Mouse (Mus musculus): Measurements from ENCODE around the gene Serpinb13. TPM values are rescaled to one million over a fixed set of nuclear protein-coding genes. Genes with fewer than 3 reads are reported as not detected.
"Not testable (repeated sequence)": the region's sequence is repeated elsewhere in the genome, so short reads cannot be mapped to it uniquely, and the experiment has no call there.

Gene Serpinb13
- polyA plus RNA-seq, 1 experiment from 2014 or later: not detected

DNA sequence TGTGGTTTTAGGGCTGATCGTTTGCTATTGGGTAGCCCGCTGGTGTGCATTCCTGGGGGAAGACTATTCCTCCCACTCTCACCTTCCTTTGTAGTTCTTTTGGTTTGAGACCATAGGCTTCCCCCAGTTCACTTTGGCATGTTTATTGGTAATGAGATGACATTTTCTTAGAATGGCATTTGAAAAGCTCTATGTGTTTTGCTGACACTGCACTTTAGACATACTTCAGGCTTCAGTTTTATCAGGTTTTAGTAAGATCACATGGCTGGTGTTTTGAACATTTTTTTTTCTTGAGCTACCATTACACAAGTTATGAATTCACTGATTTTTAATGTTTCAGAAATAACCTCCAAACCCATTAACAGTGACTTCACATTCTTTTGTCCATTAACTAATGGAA, 21.0 kb downstream of the Serpinb13 start:
- no peak overlapping the region for H3K9ac ChIP-seq (ENCODE audit: low read depth, low read length)
- no peak for ATAC-seq
- H3K4me3 ChIP-seq (ENCODE audit: low read length): no peak overlapping the region
- H3K9me3 ChIP-seq (ENCODE audit: control insufficient read depth, low read length): no peaks in the 10 kb centered on the region
- 83% methylated on average over 2 of the region's 2 CpGs for WGBS
- H3K27ac ChIP-seq (ENCODE audit: low read length): no peak overlapping the region
- H3K36me3 ChIP-seq (ENCODE audit: control insufficient read depth, insufficient read depth, low read length): no peaks in the 10 kb centered on the region
- no peak overlapping the region for H3K4me2 ChIP-seq (ENCODE audit: low read depth, low read length)
- H3K4me1 ChIP-seq (ENCODE audit: control insufficient read depth, insufficient read depth, low read length): no peaks in the 10 kb centered on the region
- H3K27me3 ChIP-seq (replicated peaks; ENCODE audit: control insufficient read depth, insufficient read depth, low read length): no peaks in the 10 kb centered on the region

DNA sequence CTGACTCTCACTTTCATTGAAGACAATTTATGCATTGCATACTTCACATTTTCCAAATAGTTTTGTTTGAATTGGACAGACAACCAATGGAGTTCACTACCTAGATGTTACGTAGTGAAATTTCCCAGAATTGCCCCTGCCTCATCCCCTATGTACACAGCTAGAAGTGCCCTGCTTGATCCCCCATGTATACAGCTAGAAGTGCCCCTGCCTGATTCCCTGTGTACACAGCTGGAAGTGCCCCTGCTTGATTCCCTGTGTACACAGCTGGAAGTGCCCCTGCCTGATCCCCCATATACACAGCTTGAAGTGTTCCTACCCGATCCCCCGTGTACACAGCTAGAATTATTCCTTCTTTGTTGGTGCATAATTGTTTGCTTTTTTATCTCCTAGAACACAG, 25.5 kb downstream of the Serpinb13 start:
- no peaks in the 10 kb centered on the region for H3K36me3 ChIP-seq (ENCODE audit: control insufficient read depth, insufficient read depth, low read length)
- H3K9me3 ChIP-seq (ENCODE audit: control insufficient read depth, low read length): no peaks in the 10 kb centered on the region
- no peaks in the 10 kb centered on the region for H3K27me3 ChIP-seq (replicated peaks; ENCODE audit: control insufficient read depth, insufficient read depth, low read length)
- WGBS: 59% methylated on average over 3 of the region's 3 CpGs
- no peak overlapping the region for H3K27ac ChIP-seq (ENCODE audit: low read length)
- ATAC-seq: no peak
- no peak overlapping the region for H3K4me2 ChIP-seq (ENCODE audit: low read depth, low read length)
- H3K4me1 ChIP-seq (ENCODE audit: control insufficient read depth, insufficient read depth, low read length): no peaks in the 10 kb centered on the region
- no peak overlapping the region for H3K4me3 ChIP-seq (ENCODE audit: low read length)
- H3K9ac ChIP-seq (ENCODE audit: low read depth, low read length): no peak overlapping the region

DNA sequence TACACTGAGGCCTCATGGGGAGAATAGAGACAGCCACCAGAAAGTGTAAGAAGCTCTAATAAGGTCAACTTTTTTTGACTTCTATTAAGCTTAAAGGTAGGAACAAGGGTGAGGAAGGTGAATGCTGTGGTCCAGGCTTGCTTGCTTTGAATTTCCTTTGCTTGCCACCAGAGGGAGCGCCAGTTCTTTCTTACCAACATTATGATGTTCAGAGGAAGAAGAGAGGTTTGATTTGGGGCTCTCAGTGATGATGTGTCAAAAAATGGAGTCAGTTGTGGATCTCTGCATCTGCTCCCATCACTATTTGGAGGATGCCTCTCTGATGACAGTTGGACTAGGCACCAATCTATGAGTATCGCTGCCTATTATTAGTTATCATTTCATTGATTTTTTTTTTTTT, 33.7 kb downstream of the Serpinb13 start:
- Histone ChIP-seq H3K4me2 (ENCODE audit: low read depth, low read length) (no peak overlapping the region), H3K27me3 (replicated peaks; ENCODE audit: control insufficient read depth, insufficient read depth, low read length) (no peaks in the 10 kb centered on the region), H3K4me3 (ENCODE audit: low read length) (no peak overlapping the region), H3K27ac (ENCODE audit: low read length) (no peak overlapping the region), H3K9me3 (ENCODE audit: control insufficient read depth, low read length) (no peaks in the 10 kb centered on the region), H3K36me3 (ENCODE audit: control insufficient read depth, insufficient read depth, low read length) (no peaks in the 10 kb centered on the region), H3K9ac (ENCODE audit: low read depth, low read length) (no peak overlapping the region), H3K4me1 (ENCODE audit: control insufficient read depth, insufficient read depth, low read length) (no peaks in the 10 kb centered on the region)
- ATAC-seq: no peak
- 50% methylated on average over 2 of the region's 2 CpGs for WGBS

DNA sequence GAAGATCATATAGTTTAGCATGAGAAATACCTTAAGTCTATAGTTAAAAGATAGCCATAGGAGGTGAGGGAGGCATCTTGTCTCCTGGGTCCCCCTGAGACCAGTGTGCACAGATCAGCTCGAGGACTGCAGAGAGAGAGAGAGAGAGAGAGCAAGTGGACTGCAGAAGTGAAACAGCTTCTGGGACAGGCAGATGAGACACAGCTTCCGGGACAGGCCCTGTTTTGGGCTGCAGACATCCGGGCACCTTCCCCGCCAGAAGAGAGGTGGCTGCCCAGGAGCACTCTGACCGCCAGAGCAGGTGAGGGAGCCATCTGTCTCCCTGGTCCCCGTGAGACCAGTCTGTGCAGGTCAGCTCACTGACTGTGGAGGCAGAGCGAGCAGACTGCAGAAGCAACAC, 34.4 kb downstream of the Serpinb13 start:
- H3K9ac ChIP-seq (ENCODE audit: low read depth, low read length): no peak overlapping the region
- no peaks in the 10 kb centered on the region for H3K27me3 ChIP-seq (replicated peaks; ENCODE audit: control insufficient read depth, insufficient read depth, low read length)
- 83% methylated on average over 7 of the region's 7 CpGs for WGBS
- no peaks in the 10 kb centered on the region for H3K4me1 ChIP-seq (ENCODE audit: control insufficient read depth, insufficient read depth, low read length)
- no peaks in the 10 kb centered on the region for H3K9me3 ChIP-seq (ENCODE audit: control insufficient read depth, low read length)
- H3K27ac ChIP-seq (ENCODE audit: low read length): no peak overlapping the region
- no peak overlapping the region for H3K4me2 ChIP-seq (ENCODE audit: low read depth, low read length)
- no peaks in the 10 kb centered on the region for H3K36me3 ChIP-seq (ENCODE audit: control insufficient read depth, insufficient read depth, low read length)
- no peak for ATAC-seq
- H3K4me3 ChIP-seq (ENCODE audit: low read length): no peak overlapping the region

DNA sequence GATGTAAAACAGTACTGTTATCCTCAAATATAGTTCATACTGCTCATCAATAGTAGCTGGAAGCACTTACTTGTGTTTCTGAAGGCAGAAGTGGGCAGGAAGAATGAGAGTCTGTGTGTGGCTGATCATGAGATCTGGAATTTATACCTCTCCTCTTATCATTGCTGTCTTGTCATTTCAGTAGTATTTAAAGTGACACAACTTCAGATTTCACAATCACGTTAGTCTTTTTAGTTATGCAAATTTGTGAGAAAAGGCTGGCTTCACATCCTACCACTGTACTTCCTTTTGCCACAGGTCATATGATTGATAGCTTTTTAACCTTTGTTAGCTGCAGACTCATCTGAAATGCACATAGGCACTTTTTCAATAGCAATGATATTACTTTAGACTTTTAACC, 45.1 kb downstream of the Serpinb13 start:
- Histone ChIP-seq H3K9me3 (ENCODE audit: control insufficient read depth, low read length) (no peaks in the 10 kb centered on the region), H3K4me3 (ENCODE audit: low read length) (no peak overlapping the region), H3K4me2 (ENCODE audit: low read depth, low read length) (no peak overlapping the region), H3K9ac (ENCODE audit: low read depth, low read length) (no peak overlapping the region), H3K27ac (ENCODE audit: low read length) (no peak overlapping the region), H3K36me3 (ENCODE audit: control insufficient read depth, insufficient read depth, low read length) (no peaks in the 10 kb centered on the region), H3K27me3 (replicated peaks; ENCODE audit: control insufficient read depth, insufficient read depth, low read length) (no peaks in the 10 kb centered on the region), H3K4me1 (ENCODE audit: control insufficient read depth, insufficient read depth, low read length) (no peaks in the 10 kb centered on the region)
- ATAC-seq: no peak
- WGBS: 65% methylated on average over 1 of the region's 1 CpGs

DNA sequence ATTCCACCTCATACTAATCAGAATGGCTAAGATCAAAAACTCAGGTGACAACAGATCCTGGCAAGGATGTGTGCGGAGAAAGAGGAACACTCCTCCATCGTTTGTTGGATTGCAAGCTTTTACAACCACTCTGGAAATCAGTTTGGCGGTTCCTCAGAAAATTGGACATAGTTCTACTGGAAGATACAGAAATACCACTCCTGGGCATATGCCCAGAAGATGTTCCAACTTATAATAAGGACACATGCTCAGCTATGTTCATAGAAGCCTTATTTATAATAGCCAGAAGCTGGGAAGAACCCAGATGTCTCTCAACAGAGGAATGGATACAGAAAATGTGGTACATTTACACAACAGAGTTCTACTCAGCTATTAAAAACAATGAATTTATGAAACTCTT, 53.5 kb downstream of the Serpinb13 start:
- H3K4me3 ChIP-seq (ENCODE audit: low read length); H3K4me1 ChIP-seq (ENCODE audit: control insufficient read depth, insufficient read depth, low read length); H3K9me3 ChIP-seq (ENCODE audit: control insufficient read depth, low read length); H3K9ac ChIP-seq (ENCODE audit: low read depth, low read length); H3K36me3 ChIP-seq (ENCODE audit: control insufficient read depth, insufficient read depth, low read length); H3K4me2 ChIP-seq (ENCODE audit: low read depth, low read length); H3K27ac ChIP-seq (ENCODE audit: low read length); H3K27me3 ChIP-seq (replicated peaks; ENCODE audit: control insufficient read depth, insufficient read depth, low read length); ATAC-seq: not testable (repeated sequence)
- 92% methylated on average over 3 of the region's 3 CpGs for WGBS

Other genes starting within 250 kb of the Serpinb13 start
- 14.9 and 17.1 TPM in 2 replicates for gene Kdsr, start 221.3 kb upstream of the Serpinb13 start, polyA plus RNA-seq (2015; fragmentation: Nextera tagmentation; extraction: Ambion mirVana)
- 68.9 and 78.2 TPM in 2 replicates for gene Vps4b, start 184.3 kb upstream of the Serpinb13 start, polyA plus RNA-seq (2015; fragmentation: Nextera tagmentation; extraction: Ambion mirVana)
- gene Serpinb5, start 119.8 kb upstream of the Serpinb13 start, polyA plus RNA-seq (2015; fragmentation: Nextera tagmentation; extraction: Ambion mirVana): 0.13 and 0.26 TPM in 2 replicates
- 0.13 TPM in 1 of 2 replicates, not detected in the other for gene Serpinb12, start 46.5 kb upstream of the Serpinb13 start, polyA plus RNA-seq (2015; fragmentation: Nextera tagmentation; extraction: Ambion mirVana)
- not detected in 2 replicates for gene Serpinb3a, start 71.3 kb downstream of the Serpinb13 start, polyA plus RNA-seq (2015; fragmentation: Nextera tagmentation; extraction: Ambion mirVana)
- gene Serpinb3d, start 102.5 kb downstream of the Serpinb13 start, polyA plus RNA-seq (2015; fragmentation: Nextera tagmentation; extraction: Ambion mirVana): not detected in 2 replicates